Mouse (Mus musculus) lung, adult 2 months (tissue): Measurements from ENCODE around the gene Ing2.

ENCODE experiments used
- CTCF ChIP-seq: fragments of 200-500 bp; IDR thresholded peaks from 2 replicates; pipeline ENCODE4 v1.5.1; 2011; ENCODE audit warnings: mild to moderate bottlenecking, low read length, control low read depth; ENCODE audit not compliant: insufficient read depth
- POLR2A ChIP-seq: fragments of 200-500 bp; IDR thresholded peaks from 2 replicates; pipeline ENCODE4 v1.6.1; 2011; ENCODE audit warnings: low read depth, mild to moderate bottlenecking, control low read depth, low read length, borderline replicate concordance; ENCODE audit errors: extremely low read depth

DNA sequence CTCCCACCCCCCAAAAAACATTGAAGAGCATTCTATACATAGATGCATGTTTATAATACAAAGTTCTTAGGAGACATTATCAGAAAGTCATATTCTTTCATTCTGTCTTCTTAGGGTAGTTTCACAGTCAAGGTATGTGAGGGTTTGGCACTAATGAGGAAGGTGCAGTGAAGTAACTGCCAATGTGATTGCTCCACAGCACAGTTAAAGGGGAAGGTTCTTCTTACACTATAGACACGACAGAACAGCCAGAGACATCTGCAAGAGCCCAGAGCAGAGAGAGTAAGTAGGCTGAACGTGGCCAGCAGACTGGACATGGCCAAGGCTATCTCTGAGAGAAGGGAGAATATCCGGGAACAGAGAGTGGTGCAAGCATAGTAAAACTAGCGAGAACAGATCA is 38.2 kb downstream of the Ing2 start:
- no peak for TF ChIP-seq POLR2A
- no peak for TF ChIP-seq CTCF
